Mouse (Mus musculus) heart, embryonic 16.5 days (tissue): Measurements from ENCODE around the gene Ccdc159. TPM values are rescaled to one million over a fixed set of nuclear protein-coding genes. Genes with fewer than 3 reads are reported as not detected.

Source experiments
- ATAC-seq: fragments of 200-750 bp; cut with Nextera tagmentation; replicated peaks from 2 replicates; pipeline ENCODE4 v1.8.0; 2017; ENCODE audit warnings: moderate number of reproducible peaks; ENCODE audit not compliant: insufficient read depth, low FRiP score; ENCODE audit errors: extremely low read depth
- H3K27ac ChIP-seq: fragments of 300-500 bp; sonication (generic); 2 replicates; pipeline ENCODE4 v1.5.1; 2014; ENCODE audit warnings: mild to moderate bottlenecking, low read length, control low read depth, moderate library complexity
- H3K27me3 ChIP-seq: fragments of 300-500 bp; sonication (generic); 2 replicates; pipeline ENCODE4 v1.6.1; 2014; ENCODE audit warnings: low read length, mixed read lengths; ENCODE audit not compliant: control insufficient read depth, insufficient read depth
- H3K36me3 ChIP-seq: fragments of 300-500 bp; sonication (generic); 2 replicates; pipeline ENCODE4 v1.6.1; 2014; ENCODE audit not compliant: control insufficient read depth, insufficient read depth
- H3K4me1 ChIP-seq: fragments of 300-500 bp; sonication (generic); 2 replicates; pipeline ENCODE4 v1.6.1; 2014; ENCODE audit warnings: low read length, mixed read lengths; ENCODE audit not compliant: control insufficient read depth, insufficient read depth
- H3K4me2 ChIP-seq: fragments of 300-500 bp; sonication (generic); 2 replicates; pipeline ENCODE4 v1.6.1; 2014; ENCODE audit warnings: low read depth, mild to moderate bottlenecking, control low read depth, low read length
- H3K4me3 ChIP-seq: fragments of 300-500 bp; sonication (generic); 2 replicates; pipeline ENCODE4 v1.5.1; 2014; ENCODE audit warnings: mild to moderate bottlenecking, control low read depth, low read length
- H3K9ac ChIP-seq: fragments of 300-500 bp; sonication (generic); 2 replicates; pipeline ENCODE4 v1.6.1; 2014; ENCODE audit warnings: low read length, control low read depth
- H3K9me3 ChIP-seq: fragments of 300-500 bp; sonication (generic); replicated peaks from 2 replicates; pipeline ENCODE4 v1.6.1; 2016; ENCODE audit warnings: low read length; ENCODE audit not compliant: control insufficient read depth
- WGBS: fragments of 180-500 bp; shearing (Covaris S2); extraction: QIAGEN DNeasy Blood & Tissue Kit; methylation state at CpG from one replicate; pipeline ENCODE4 v1.1.7; 2014; 5-methylcytosine and 5-hydroxymethylcytosine counted together
- polyA plus RNA-seq: library from polyadenylated mRNA; unstranded; fragments of >200 nt; fragmentation: Nextera tagmentation; extraction: Ambion mirVana; gene quantifications from 2 replicates; pipeline ENCODE4 v1.2.1, GENCODE M21; 2015

Gene Ccdc159
- polyA plus RNA-seq, 1 experiment from 2014 or later, result 2.3 TPM

DNA sequence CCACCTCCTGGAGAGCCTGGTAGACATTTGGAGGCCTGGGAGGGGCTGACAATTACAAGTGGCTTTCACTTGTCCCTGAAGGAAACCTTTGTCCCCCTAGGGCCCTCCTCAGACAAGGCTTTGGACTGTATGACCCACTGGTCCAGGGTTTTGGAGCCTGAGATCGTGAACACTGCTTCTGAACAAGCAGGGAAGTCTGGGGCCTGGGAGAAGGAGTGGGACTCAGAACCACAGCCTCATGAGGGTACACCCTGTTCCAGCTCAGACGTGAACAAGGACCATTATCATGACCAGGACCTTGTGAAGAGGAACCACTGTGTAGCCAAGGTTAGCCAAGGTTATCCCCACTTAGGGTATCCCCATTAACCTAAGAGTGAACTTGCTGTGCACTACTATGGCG lies 1.9 kb downstream of the Ccdc159 start:
- Histone ChIP-seq H3K9ac (no peak overlapping the region), H3K9me3 (no peaks in the 10 kb centered on the region), H3K4me1 (peaks cover 14% of the 10 kb centered on the region), H3K36me3 (no peaks in the 10 kb centered on the region), H3K4me3 (no peak overlapping the region), H3K27me3 (no peaks in the 10 kb centered on the region), H3K27ac (no peak overlapping the region), H3K4me2 (no peak overlapping the region)
- ATAC-seq, result no peak
- 76% methylated on average over 3 of the region's 3 CpGs for WGBS

DNA sequence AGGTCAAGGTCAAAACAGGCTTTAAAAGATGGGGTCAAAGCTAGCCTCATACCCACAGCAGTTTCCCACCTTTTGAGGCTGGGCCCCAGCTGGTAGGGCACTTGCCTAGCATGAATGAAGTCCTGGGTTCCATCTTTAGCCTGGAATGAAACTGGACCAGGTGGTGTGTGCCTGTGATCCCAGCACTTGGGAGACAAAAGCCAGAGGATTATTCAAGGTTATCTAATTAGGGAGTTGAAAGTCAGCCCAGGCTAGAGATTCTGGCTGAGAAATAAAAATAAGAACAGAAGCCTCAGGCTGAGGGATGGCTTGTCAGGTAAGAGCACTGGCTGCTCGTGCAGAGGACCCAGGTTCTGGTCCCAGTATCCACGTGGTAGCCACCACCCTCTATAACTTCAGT lies 4.7 kb downstream of the Ccdc159 start:
- ATAC-seq, result no peak
- Histone ChIP-seq H3K27ac (no peak overlapping the region), H3K9ac (no peak overlapping the region), H3K4me3 (no peak overlapping the region), H3K36me3 (no peaks in the 10 kb centered on the region), H3K4me1 (no peaks in the 10 kb centered on the region; the same call in 1 of the 2 replicates), H3K27me3 (no peaks in the 10 kb centered on the region), H3K9me3 (no peaks in the 10 kb centered on the region), H3K4me2 (no peak overlapping the region)
- 62% methylated on average over 2 of the region's 2 CpGs for WGBS

GRCm38 (mm10) chr9:21932445-21933137 lies 5.3 kb downstream of the Ccdc159 start:
- no peaks in the 10 kb centered on the region for H3K9me3 ChIP-seq
- no peaks in the 10 kb centered on the region for H3K36me3 ChIP-seq
- no peak overlapping the region for H3K27ac ChIP-seq
- H3K27me3 ChIP-seq, result no peaks in the 10 kb centered on the region
- no peak overlapping the region for H3K4me3 ChIP-seq
- WGBS, result 54% methylated on average over 12 of the region's 12 CpGs
- no peak overlapping the region for H3K9ac ChIP-seq
- H3K4me2 ChIP-seq, result no peak overlapping the region
- no peak for ATAC-seq
- H3K4me1 ChIP-seq, result no peaks in the 10 kb centered on the region; the same call in 1 of the 2 replicates

DNA sequence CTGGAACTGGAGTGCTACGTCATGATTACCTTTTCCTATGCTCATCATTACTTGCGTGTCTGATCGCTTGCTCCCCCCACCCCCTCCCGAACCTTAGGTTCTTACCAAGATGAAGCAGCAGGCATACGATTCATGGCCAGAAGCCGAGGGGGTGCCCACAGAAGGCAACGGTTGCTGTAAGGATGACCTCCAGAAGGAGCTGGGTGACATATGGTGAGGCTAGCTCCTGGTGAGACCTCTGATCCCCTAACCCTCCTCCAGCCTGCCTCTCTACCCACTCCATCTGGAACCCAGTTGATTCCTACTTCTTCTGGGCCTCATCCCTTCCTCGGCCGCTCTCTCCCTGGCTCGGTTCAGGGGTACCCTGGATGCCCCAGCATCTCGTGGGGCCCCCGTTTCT lies 6.8 kb downstream of the Ccdc159 start:
- H3K4me1 ChIP-seq, result no peaks in the 10 kb centered on the region; the same call in 1 of the 2 replicates
- no peak overlapping the region for H3K4me3 ChIP-seq
- H3K27me3 ChIP-seq, result no peaks in the 10 kb centered on the region
- ATAC-seq, result no peak
- H3K27ac ChIP-seq, result no peak overlapping the region
- WGBS, result 86% methylated on average over 12 of the region's 12 CpGs
- H3K9me3 ChIP-seq, result no peaks in the 10 kb centered on the region
- no peak overlapping the region for H3K9ac ChIP-seq
- no peak overlapping the region for H3K4me2 ChIP-seq
- H3K36me3 ChIP-seq, result no peaks in the 10 kb centered on the region

- no peak overlapping the region for H3K27ac ChIP-seq
- H3K36me3 ChIP-seq, result no peaks in the 10 kb centered on the region
- no peak for ATAC-seq
- H3K4me1 ChIP-seq, result no peaks in the 10 kb centered on the region; the same call in 1 of the 2 replicates
- no peaks in the 10 kb centered on the region for H3K27me3 ChIP-seq
- no peak overlapping the region for H3K4me2 ChIP-seq
- no peak overlapping the region for H3K4me3 ChIP-seq
- WGBS, result 80% methylated on average over 7 of the region's 7 CpGs
- no peaks in the 10 kb centered on the region for H3K9me3 ChIP-seq
- H3K9ac ChIP-seq, result no peak overlapping the region
These were observed 8.3 kb downstream of the Ccdc159 start for GRCm38 (mm10) chr9:21935466-21936131.

DNA sequence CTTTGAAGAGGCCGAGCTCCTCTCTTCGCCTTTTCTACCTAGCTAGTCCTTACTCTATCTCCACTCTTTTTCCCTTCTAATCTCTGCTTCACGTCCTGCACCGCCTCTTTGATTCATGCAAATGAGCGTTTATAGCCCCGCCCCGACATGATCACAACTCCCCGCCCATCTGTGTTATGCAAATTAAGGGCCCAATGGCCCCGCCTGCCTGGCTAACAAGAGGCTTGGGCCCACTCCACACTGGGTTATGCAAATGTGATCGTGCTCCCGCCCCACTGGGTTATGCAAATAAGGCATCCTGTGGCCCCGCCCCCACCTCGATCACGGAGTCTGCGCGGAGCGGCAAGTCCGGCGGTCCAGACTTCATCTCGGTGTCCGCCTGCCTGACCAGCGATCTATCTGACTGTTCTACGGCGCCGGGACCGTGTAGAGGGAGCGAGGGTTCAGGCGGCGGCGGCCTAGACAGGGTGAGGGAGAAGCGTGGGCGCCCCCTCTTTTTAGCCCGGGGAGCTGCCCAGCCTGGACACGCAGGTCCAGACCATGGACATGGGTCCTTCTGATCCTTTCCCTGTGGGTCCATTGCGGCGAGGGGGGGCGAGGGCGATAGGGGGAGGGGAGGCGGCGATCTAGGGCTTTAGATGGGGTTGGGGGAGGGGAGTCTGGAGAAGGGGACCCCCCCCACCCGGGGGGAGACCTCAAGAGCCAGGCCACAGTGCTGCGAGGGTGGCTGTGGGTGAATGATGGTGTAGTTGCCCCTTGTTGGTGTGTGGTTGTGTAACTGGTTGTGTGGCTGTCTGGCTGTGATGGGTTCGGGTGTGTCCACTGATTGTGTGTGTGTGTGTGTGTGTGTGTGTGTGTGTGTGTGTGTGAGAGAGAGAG lies 9.7 kb downstream of the Ccdc159 start, which contains the start of gene Plppr2:
Gene Plppr2, plus strand, starts transcription at position 342 of the 879 bp plus-strand sequence.
- Histone ChIP-seq H3K4me1 (no peaks in the 10 kb centered on the region; the same call in 1 of the 2 replicates), H3K36me3 (no peaks in the 10 kb centered on the region), H3K27ac (no peak within 1 kb of the TSS), H3K9me3 (no peaks in the 10 kb centered on the region), H3K9ac (peak within 1 kb of the TSS; percentile 65), H3K4me2 (peak within 1 kb of the TSS; percentile 74), H3K27me3 (no peaks in the 10 kb centered on the region), H3K4me3 (peak within 1 kb of the TSS; percentile 57)
- peak; percentile 97 for ATAC-seq
- WGBS, result 1% methylated on average over 42 of the region's 43 CpGs

- Histone ChIP-seq H3K4me2 (peak overlapping the region; percentile 74; the same call in 1 of the 2 replicates), H3K9me3 (no peaks in the 10 kb centered on the region), H3K9ac (no peak overlapping the region), H3K27ac (no peak overlapping the region), H3K27me3 (no peaks in the 10 kb centered on the region), H3K36me3 (no peaks in the 10 kb centered on the region), H3K4me1 (no peaks in the 10 kb centered on the region; the same call in 1 of the 2 replicates), H3K4me3 (no peak overlapping the region)
- no peak for ATAC-seq
- 88% methylated on average over 4 of the region's 4 CpGs for WGBS
These were observed 10.5 kb downstream of the Ccdc159 start for GRCm38 (mm10) chr9:21937711-21938175.

DNA sequence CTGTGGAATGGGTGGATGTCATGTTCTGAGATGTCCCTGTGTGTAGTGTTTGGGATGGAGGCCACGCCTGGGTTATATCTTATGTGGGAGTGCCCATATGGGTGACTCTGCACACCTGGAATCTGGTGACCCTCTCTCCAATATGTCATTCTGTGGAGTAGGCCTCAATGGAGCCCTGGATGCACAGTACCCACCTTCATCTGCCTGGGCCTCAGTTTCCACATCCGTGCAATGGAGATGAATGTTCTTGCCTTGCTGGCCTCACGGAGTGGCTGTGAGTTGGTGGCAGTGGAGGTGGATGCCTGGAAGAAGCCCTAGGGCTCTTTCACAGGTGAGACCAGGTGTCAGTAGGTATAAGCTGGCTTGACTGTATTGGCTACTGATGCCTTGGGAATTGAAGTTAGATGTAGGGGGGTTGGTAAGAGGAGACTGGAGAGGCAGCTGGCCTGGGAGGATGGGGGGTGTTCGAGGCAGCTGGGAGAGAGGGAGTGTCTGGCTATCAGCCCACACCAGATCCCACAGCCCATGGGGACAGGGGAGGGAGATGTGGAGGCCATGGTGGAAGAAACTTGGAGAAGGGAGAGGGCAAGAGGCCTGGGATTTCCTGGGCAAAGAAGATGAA lies 11.1 kb downstream of the Ccdc159 start:
- no peak overlapping the region for H3K9ac ChIP-seq
- H3K4me2 ChIP-seq, result no peak overlapping the region
- WGBS, result 73% methylated on average over 4 of the region's 4 CpGs
- H3K9me3 ChIP-seq, result no peaks in the 10 kb centered on the region
- H3K27me3 ChIP-seq, result no peaks in the 10 kb centered on the region
- H3K27ac ChIP-seq, result no peak overlapping the region
- ATAC-seq, result no peak
- H3K4me1 ChIP-seq, result no peaks in the 10 kb centered on the region; the same call in 1 of the 2 replicates
- H3K36me3 ChIP-seq, result no peaks in the 10 kb centered on the region
- no peak overlapping the region for H3K4me3 ChIP-seq
